Mouse (Mus musculus): ENCODE measurements around the gene Hoxb4.

Hoxb4 gene

GRCm38 (mm10) chr11:96349491-96350340 lies 31.6 kb downstream of the Hoxb4 start:
- DNase-seq (ENCODE audit: low spot score in 2 of 2): no peak

GRCm38 (mm10) chr11:96350341-96350624 lies 32.2 kb downstream of the Hoxb4 start, which contains the start of gene Hoxb2:
Hoxb2 (plus strand) TSS chr11:96350525.
- no peak for DNase-seq (ENCODE audit: low spot score in 2 of 2)

DNA sequence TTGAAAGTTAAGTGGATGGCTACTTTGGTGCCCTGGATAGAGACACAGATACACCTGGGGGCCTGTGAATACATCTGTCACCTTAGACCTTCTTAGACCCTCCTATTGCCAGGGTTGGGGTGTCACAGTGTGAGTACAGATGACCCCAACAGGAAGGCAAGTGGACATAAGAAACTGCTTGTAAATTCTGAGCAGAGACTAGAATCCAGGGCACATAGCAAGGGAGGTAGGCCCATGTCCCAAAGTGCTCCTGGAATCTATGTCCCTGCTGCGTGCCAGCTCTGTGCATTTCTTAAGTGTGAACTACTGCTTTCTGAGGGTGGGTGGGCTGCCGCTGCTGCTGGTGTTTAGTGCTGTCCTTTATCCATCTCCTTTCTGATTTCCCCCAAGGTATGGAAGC lies 32.7 kb downstream of the Hoxb4 start:
- no peak for DNase-seq (ENCODE audit: low spot score in 2 of 2)

GRCm38 (mm10) chr11:96351312-96351711 lies 33.2 kb downstream of the Hoxb4 start:
- no peak for DNase-seq (ENCODE audit: low spot score in 2 of 2)

- no peak for DNase-seq (ENCODE audit: low spot score in 2 of 2)
Observed at GRCm38 (mm10) chr11:96351831-96352230, 33.8 kb downstream of the Hoxb4 start.

DNA sequence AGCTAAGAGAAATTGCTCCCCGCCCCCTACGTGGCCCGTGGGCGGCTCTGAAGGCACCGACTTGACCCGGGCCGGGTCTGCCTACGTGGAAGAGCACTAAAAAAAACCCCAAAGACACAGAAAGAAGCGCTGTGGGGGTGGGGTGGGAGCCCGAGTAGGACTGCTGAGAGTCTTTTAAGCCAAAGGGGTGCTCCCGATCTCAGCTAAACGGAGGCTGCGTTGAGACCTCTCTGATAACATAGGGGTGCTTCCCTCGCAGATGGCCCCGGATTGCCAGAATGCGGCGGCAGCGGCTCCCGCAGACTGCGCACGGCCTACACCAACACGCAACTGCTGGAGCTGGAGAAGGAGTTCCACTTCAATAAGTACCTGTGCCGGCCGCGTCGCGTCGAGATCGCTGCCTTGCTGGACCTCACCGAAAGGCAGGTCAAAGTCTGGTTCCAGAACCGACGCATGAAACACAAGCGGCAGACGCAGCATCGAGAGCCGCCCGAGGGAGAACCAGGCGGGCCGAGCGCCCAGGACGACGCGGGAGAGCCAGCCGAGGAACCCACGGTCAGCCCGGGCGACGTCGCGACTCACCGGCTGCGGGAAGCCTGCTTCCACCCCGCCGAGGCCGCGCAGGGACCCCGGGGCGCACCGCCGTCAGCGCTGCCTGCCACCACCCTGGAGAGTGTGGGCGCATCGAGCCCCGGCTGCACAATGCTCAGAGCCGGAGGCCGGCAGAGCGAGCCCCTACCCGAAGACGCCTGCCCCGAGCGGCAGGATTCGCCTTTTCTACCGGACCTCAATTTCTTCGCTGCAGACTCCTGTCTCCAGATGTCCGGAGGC lies 34.8 kb downstream of the Hoxb4 start:
- no peak for DNase-seq (ENCODE audit: low spot score in 2 of 2)

GRCm38 (mm10) chr11:96353522-96353841 lies 35.4 kb downstream of the Hoxb4 start:
- DNase-seq (ENCODE audit: low spot score in 2 of 2): no peak

DNA sequence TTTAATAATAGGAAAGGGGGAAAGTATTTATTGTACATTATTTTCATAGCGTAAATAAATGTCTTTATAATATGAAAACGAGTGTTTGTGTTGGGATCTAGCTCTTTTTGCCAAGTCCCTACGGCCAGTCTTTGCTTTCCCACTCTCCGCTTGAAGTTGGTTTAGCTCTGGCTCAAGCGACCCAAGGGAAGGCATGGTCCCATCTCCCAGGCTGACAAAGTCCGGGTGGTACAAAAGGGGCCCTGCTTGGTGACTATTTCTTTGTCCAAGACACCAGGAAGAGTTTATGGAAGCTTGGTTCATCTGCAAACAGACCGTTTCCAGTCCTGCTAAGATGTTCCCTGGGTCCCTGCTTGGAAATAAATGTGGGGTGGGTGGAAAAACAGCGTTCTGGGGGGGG lies 35.9 kb downstream of the Hoxb4 start:
- DNase-seq (ENCODE audit: low spot score in 2 of 2): no peak

DNA sequence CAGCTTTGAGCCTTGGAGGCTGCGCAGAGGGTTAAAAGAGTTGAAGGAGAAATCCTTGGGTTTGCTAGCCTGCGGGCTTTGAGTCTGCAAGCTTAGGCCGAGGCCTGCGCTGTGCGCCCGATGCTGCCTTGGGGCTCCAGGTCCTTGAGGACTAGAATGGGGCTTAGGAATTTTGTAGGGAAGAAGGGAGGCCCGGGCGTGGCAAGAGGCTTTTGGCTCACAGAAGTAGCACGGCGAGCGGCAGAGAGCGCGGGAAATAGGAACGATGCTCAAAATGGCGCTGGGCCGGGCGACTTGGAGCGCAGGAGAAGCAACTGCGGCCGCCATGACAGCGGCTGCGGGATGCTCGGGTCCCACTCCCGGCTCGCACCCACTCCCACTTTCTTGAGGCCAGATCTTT lies 36.3 kb downstream of the Hoxb4 start:
- no peak for DNase-seq (ENCODE audit: low spot score in 2 of 2)

DNA sequence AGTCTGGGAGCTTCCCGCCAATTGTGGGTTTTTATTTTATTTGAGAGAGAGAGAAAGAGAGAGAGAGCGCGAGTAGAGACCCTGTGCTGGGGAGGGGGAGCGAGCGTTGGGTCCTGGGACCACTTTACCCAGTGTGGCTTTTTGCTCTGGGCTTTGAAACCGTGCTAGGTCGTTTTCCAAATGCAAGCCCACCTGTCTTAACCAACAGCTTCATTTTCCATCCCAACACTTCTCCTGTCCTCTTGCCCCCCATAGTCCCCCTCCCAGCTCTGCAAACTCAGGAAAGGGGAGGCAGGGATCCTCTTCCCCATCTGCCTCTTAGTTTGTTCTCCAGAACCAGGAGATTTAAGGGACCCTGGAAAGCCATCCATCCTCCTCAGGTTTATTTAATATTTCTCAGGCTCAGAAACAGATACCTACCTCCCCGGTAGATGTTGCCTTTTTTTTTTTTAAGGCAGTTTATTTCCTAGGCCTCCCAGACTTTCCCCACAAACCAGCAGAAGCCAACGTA lies 36.8 kb downstream of the Hoxb4 start:
- DNase-seq (ENCODE audit: low spot score in 2 of 2): no peak

DNA sequence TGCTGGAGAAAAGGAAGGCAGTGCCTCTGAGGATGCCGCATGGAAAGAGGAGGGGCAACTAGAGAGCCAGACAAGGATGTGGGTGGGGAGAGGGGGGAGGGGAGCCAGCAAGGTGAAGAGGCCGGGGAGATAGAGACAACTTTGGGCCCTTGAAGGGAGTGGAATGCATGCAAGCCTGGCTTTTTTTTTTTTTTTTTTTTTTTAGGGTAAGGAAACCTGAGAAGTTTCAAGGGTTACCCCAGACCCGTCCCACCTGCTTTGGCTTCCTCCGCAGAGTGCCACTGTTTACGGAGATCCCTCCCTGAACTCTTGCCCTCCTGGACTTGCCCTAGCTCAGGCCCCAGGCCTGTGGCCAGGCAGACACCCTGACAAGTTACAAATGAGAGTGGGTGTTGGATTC lies 45.7 kb downstream of the Hoxb4 start:
- no peak for DNase-seq (ENCODE audit: low spot score in 2 of 2)

- DNase-seq (ENCODE audit: low spot score in 2 of 2): no peak
Observed at GRCm38 (mm10) chr11:96365441-96366091, 47.5 kb downstream of the Hoxb4 start, which contains the start of gene Hoxb1. Hoxb1 (plus strand) TSS chr11:96365752.

DNA sequence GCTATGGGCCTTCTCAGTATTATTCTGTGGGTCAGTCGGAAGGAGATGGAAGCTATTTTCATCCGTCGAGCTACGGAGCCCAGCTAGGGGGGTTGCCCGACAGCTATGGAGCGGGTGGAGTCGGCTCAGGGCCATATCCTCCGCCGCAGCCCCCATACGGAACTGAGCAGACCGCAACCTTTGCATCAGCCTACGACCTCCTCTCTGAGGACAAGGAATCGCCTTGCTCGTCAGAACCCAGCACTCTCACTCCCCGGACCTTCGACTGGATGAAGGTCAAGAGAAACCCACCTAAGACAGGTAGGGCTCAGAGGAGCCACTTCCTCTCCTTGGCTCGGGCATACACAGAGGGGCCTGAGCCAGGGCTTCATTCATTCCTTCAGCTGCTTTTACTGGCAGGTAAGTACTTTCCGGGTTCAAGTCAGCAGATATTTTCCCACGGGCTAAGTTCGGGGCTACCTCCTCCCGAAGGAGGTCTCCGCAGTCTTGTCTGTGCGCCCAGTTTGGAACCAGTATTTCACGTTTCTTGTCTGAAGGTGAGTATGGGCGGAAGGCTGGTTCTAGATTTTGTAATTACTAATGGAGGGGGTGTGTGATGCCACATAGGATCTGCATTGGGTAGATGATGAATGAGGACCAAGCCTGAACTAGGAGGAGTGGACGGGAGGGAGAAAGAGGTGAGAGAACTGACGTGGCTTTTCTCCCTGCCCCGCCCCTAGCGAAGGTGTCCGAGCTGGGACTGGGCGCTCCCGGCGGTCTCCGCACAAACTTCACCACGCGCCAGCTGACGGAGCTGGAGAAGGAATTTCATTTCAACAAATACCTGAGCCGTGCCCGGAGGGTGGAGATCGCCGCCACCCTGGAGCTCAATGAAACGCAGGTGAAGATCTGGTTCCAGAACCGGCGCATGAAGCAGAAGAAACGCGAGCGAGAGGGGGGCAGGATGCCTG lies 48.3 kb downstream of the Hoxb4 start:
- DNase-seq (ENCODE audit: low spot score in 2 of 2): no peak

- DNase-seq (ENCODE audit: low spot score in 2 of 2): no peak
Observed at GRCm38 (mm10) chr11:96367141-96367540, 49.1 kb downstream of the Hoxb4 start.

GRCm38 (mm10) chr11:96368686-96369085 lies 50.6 kb downstream of the Hoxb4 start:
- no peak for DNase-seq (ENCODE audit: low spot score in 2 of 2)

DNA sequence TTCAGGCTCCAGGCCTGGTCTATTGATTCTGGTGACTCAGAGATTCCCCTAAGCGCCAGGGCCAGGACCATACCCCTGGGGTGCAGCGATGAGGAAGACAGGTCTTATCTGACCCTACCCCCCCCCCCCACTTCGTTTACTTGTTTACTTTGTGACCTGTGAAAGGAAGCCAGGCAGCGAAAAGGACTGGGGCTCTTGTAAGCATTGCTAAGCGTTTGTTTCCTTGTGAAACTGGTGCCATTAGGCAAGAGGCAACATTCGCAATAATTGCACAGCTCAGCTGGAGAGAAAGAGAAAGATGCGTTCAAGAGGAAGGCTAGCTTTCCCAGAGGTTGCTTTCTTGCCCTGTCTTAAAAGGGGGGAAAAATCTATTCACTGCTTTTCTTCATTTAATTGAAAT lies 51.1 kb downstream of the Hoxb4 start:
- DNase-seq (ENCODE audit: low spot score in 2 of 2): no peak
